ENCODE assay signal across 22 mouse cellular contexts in the genomic region with DNA sequence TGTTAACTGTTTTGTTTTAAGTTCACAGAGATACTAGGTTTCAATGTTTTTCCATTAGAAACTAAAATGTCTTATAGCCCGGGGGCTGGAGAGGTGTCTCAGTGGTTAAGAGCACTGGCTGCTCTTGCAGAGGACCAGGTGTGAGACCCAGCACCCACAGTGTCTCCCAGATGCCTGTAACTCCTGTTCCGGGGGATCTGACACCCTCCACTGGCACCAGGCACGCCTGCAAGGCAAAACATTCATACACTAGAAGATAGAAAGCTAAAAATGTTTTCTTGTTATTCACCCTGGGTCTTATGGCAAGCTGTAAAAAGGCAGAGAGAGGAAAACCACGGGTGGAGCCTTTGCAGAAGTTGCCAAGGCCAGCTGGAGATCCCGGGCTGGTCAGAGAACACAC. TPM values are rescaled to one million over a fixed set of nuclear protein-coding genes. Genes with fewer than 3 reads are reported as not detected.
"Had no signal": no experiment of that assay in that cellular context is flagged by ENCODE, and none has a peak within 500 bp of the region (broad histone marks: within the 10 kb centered on the region; RNA-seq: fewer than 3 reads in every experiment).

No protein-coding gene starts in this region.

- H3K9me3 ChIP-seq: neural tube, embryonic 13.5 days; neural tube, embryonic 15.5 days; stomach, embryonic 15.5 days had no signal

- H3K4me3 ChIP-seq: neural tube, embryonic 13.5 days; neural tube, embryonic 15.5 days; stomach, embryonic 15.5 days had no signal

- DNase-seq: retina, postnatal 1 day; right cerebral cortex, adult 18-20 months; right cerebral cortex, postnatal 14 days; right cerebral cortex, postnatal 25 days; right cerebral cortex, postnatal 4 days; spleen, adult 18-20 months; thymus, adult 18-20 months; thymus, adult 2 months; thymus, postnatal 14 days; thymus, postnatal 25 days; thymus, postnatal 36 days; thymus, postnatal 4 days had no signal

- H3K27me3 ChIP-seq: neural tube, embryonic 13.5 days; neural tube, embryonic 15.5 days; stomach, embryonic 15.5 days had no signal

- H3K9ac ChIP-seq: neural tube, embryonic 13.5 days; neural tube, embryonic 15.5 days; stomach, embryonic 15.5 days had no signal

- H3K27ac ChIP-seq: neural tube, embryonic 13.5 days; neural tube, embryonic 15.5 days; stomach, embryonic 15.5 days; stomach, postnatal 0 days had no signal

- H3K4me2 ChIP-seq: neural tube, embryonic 13.5 days; neural tube, embryonic 15.5 days; stomach, embryonic 15.5 days had no signal

- H3K4me1 ChIP-seq: neural tube, embryonic 13.5 days; neural tube, embryonic 15.5 days; stomach, embryonic 15.5 days had no signal

RNA-seq across cellular contexts. Expression of a gene that starts 2.2 kb away (rescaled TPM):
- total RNA-seq: neutrophil, adult 5-6 weeks had no signal
- polyA plus RNA-seq: neural tube, embryonic 13.5 days; neural tube, embryonic 14.5 days; small intestine, adult 2 months; spleen, adult 2 months; stomach, embryonic 14.5 days; stomach, embryonic 15.5 days; stomach, embryonic 16.5 days; stomach, postnatal 0 days; thymus, adult 2 months had no signal
